Mouse (Mus musculus): ENCODE measurements at regions not wholly inside any gene's neighbourhood (a gene's known extent, or its start where the extent isn't known, plus 50 kb on each side); places are given as distances from the start of the nearest gene placed in this dataset.

- DNase-seq (ENCODE audit: low spot score in 2 of 2): no peak
These were observed 944.1 kb upstream of the Adgrl4 start for GRCm38 (mm10) chr3:150493433-150494045.

- DNase-seq (ENCODE audit: low spot score in 2 of 2): no peak
These were observed 906.7 kb upstream of the Adgrl4 start for GRCm38 (mm10) chr3:150530966-150531365.

GRCm38 (mm10) chr3:150543118-150543517, 894.6 kb upstream of the Adgrl4 start:
- DNase-seq (ENCODE audit: low spot score in 2 of 2): no peak

- DNase-seq (ENCODE audit: low spot score in 2 of 2): no peak
These were observed 849.2 kb upstream of the Adgrl4 start for GRCm38 (mm10) chr3:150588474-150588873.

GRCm38 (mm10) chr3:150590978-150591377, 846.7 kb upstream of the Adgrl4 start:
- no peak for DNase-seq (ENCODE audit: low spot score in 2 of 2)

- DNase-seq (ENCODE audit: low spot score in 2 of 2): no peak
These were observed 834.1 kb upstream of the Adgrl4 start for GRCm38 (mm10) chr3:150603400-150604095.

- DNase-seq (ENCODE audit: low spot score in 2 of 2): peak; percentile 43 to 66
These were observed 827.0 kb upstream of the Adgrl4 start for GRCm38 (mm10) chr3:150610681-150611101.

- DNase-seq (ENCODE audit: low spot score in 2 of 2): no peak
These were observed 800.1 kb upstream of the Adgrl4 start for GRCm38 (mm10) chr3:150637544-150637943.

GRCm38 (mm10) chr3:150640004-150640676, 797.5 kb upstream of the Adgrl4 start:
- no peak for DNase-seq (ENCODE audit: low spot score in 2 of 2)

- no peak for DNase-seq (ENCODE audit: low spot score in 2 of 2)
These were observed 789.6 kb upstream of the Adgrl4 start for GRCm38 (mm10) chr3:150648040-150648439.

- no peak for DNase-seq (ENCODE audit: low spot score in 2 of 2)
These were observed 787.7 kb upstream of the Adgrl4 start for GRCm38 (mm10) chr3:150649783-150650565.

GRCm38 (mm10) chr3:150695751-150696150, 741.9 kb upstream of the Adgrl4 start:
- DNase-seq (ENCODE audit: low spot score in 2 of 2): no peak

- DNase-seq (ENCODE audit: low spot score in 2 of 2): no peak
These were observed 737.7 kb upstream of the Adgrl4 start for GRCm38 (mm10) chr3:150699990-150700389.

All from layer of hippocampus, postnatal 14 days (tissue).